Mouse (Mus musculus) myocyte (in vitro differentiated cells): ENCODE results near the gene Slco4a1.

Experiments used
- CEBPB ChIP-seq: IDR thresholded peaks from 2 replicates; pipeline ENCODE4 v1.6.1; 2011; ENCODE audit warnings: mild to moderate bottlenecking, moderate library complexity; ENCODE audit not compliant: poor library complexity, insufficient read depth, severe bottlenecking
- E2F4 ChIP-seq: IDR thresholded peaks from one replicate; pipeline ENCODE4 v1.6.1; 2011; ENCODE audit warnings: mild to moderate bottlenecking, control low read depth, moderate library complexity; ENCODE audit not compliant: insufficient read depth
- MAX ChIP-seq: IDR thresholded peaks from one replicate; pipeline ENCODE4 v1.6.1; 2011; ENCODE audit warnings: low read depth, mild to moderate bottlenecking, control low read depth
- MYOD1 ChIP-seq, 3 experiments: IDR thresholded peaks; one replicate each; pipeline ENCODE4 v1.6.1; 2011; ENCODE audit warnings: control low read depth in 2 of 3, low read depth in 2 of 3, mild to moderate bottlenecking in 2 of 3, moderate library complexity in 1 of 3; ENCODE audit not compliant: insufficient read length in 2 of 3, control insufficient read depth in 1 of 3
- MYOG ChIP-seq, 3 experiments: IDR thresholded peaks; one replicate each; pipeline ENCODE4 v1.6.1; 2011; ENCODE audit warnings: control low read depth in 2 of 3, low read depth in 2 of 3, mild to moderate bottlenecking in 2 of 3; ENCODE audit not compliant: insufficient read length in 2 of 3, control insufficient read depth in 1 of 3, insufficient read depth in 1 of 3
- POLR2A ChIP-seq: IDR thresholded peaks from one replicate; pipeline ENCODE4 v1.6.1; 2011; ENCODE audit warnings: low read depth, mild to moderate bottlenecking, control low read depth, moderate library complexity; ENCODE audit not compliant: insufficient read length
- POLR2AphosphoS2 ChIP-seq: IDR thresholded peaks from one replicate; pipeline ENCODE4 v1.6.1; 2011; ENCODE audit warnings: low read depth, control low read depth; ENCODE audit not compliant: insufficient read length
- REST ChIP-seq: IDR thresholded peaks from one replicate; pipeline ENCODE4 v1.6.1; 2011; ENCODE audit warnings: mild to moderate bottlenecking, control low read depth, moderate library complexity; ENCODE audit not compliant: insufficient read depth, insufficient read length
- SRF ChIP-seq: IDR thresholded peaks from one replicate; pipeline ENCODE4 v1.6.1; 2011; ENCODE audit warnings: low read depth; ENCODE audit not compliant: control insufficient read depth, insufficient read length
- TCF12 ChIP-seq: IDR thresholded peaks from one replicate; pipeline ENCODE4 v1.6.1; 2011; ENCODE audit warnings: mild to moderate bottlenecking, control low read depth; ENCODE audit not compliant: poor library complexity, insufficient read depth, severe bottlenecking
- TCF3 ChIP-seq: IDR thresholded peaks from one replicate; pipeline ENCODE4 v1.6.1; 2011; ENCODE audit warnings: low read depth, control low read depth; ENCODE audit not compliant: insufficient read length
- USF1 ChIP-seq: IDR thresholded peaks from one replicate; pipeline ENCODE4 v1.6.1; 2011; ENCODE audit warnings: low read depth, mild to moderate bottlenecking, control low read depth, moderate library complexity

GRCm38 (mm10) chr2:180469768-180470167 lies 13.7 kb downstream of the Slco4a1 start:
- TF ChIP-seq MYOG (IDR thresholded peaks at IDR 0.05; ENCODE audit: control insufficient read depth in 1 of 3, insufficient read depth in 1 of 3, insufficient read length in 2 of 3, low read depth in 2 of 3) (no peak), POLR2A (no peak), MYOD1 (IDR thresholded peaks at IDR 0.05; ENCODE audit: control insufficient read depth in 1 of 3, insufficient read length in 2 of 3, low read depth in 2 of 3) (no peak), POLR2AphosphoS2 (no peak), MAX (no peak), TCF12 (no peak), E2F4 (no peak), USF1 (no peak), CEBPB (no peak), SRF (no peak), REST (no peak), TCF3 (no peak)
